Mouse (Mus musculus) hindbrain, embryonic 15.5 days (tissue): ENCODE measurements around the gene Faap20. TPM values are rescaled to one million over a fixed set of nuclear protein-coding genes. Genes with fewer than 3 reads are reported as not detected.

Source experiments
- ATAC-seq: fragments of 200-750 bp; cut with Nextera tagmentation; 2 replicates; pipeline ENCODE4 v1.8.0; 2017; ENCODE audit warnings: low read depth, moderate number of reproducible peaks, moderate TSS enrichment; ENCODE audit not compliant: low FRiP score
- H3K27ac ChIP-seq: fragments of 300-500 bp; sonication (generic); replicated peaks from 2 replicates; pipeline ENCODE4 v1.5.1; 2015; ENCODE audit warnings: mild to moderate bottlenecking, inconsistent platforms
- H3K27me3 ChIP-seq: fragments of 300-500 bp; sonication (generic); 2 replicates; pipeline ENCODE4 v1.6.1; 2015; ENCODE audit warnings: control low read depth, inconsistent platforms
- H3K36me3 ChIP-seq: fragments of 300-500 bp; sonication (generic); 2 replicates; pipeline ENCODE4 v1.6.1; 2015; ENCODE audit warnings: control low read depth, inconsistent platforms
- H3K4me1 ChIP-seq: fragments of 300-500 bp; sonication (generic); replicated peaks from 2 replicates; pipeline ENCODE4 v1.6.1; 2015; ENCODE audit warnings: control low read depth, inconsistent platforms
- H3K4me2 ChIP-seq: fragments of 300-500 bp; sonication (generic); 2 replicates; pipeline ENCODE4 v1.6.1; 2015; ENCODE audit warnings: moderate library complexity, mild to moderate bottlenecking, inconsistent platforms
- H3K4me3 ChIP-seq: fragments of 300-500 bp; sonication (generic); 2 replicates; pipeline ENCODE4 v1.5.1; 2015; ENCODE audit warnings: mild to moderate bottlenecking, inconsistent platforms
- H3K9ac ChIP-seq: fragments of 300-500 bp; sonication (generic); 2 replicates; pipeline ENCODE4 v1.6.1; 2015; ENCODE audit warnings: inconsistent platforms
- H3K9me3 ChIP-seq: fragments of 300-500 bp; sonication (generic); 2 replicates; pipeline ENCODE4 v1.6.1; 2016; ENCODE audit warnings: control low read depth, inconsistent platforms
- WGBS: fragments of 180-500 bp; shearing (Covaris S2); methylation state at CpG from one replicate; pipeline ENCODE4 v1.1.7; 2015; 5-methylcytosine and 5-hydroxymethylcytosine counted together
- polyA plus RNA-seq: library from polyadenylated mRNA; unstranded; fragments of >200 nt; fragmentation: Nextera tagmentation; extraction: Ambion mirVana; gene quantifications from 2 replicates; pipeline ENCODE4 v1.2.1, GENCODE M21; 2015

Faap20 gene
- polyA plus RNA-seq, 1 experiment from 2014 or later: 75.7 TPM

GRCm38 (mm10) chr4:155282231-155282630 lies 32.6 kb downstream of the Faap20 start:
- H3K4me1 ChIP-seq: peaks cover 10% of the 10 kb centered on the region; the same call in 1 of the 2 replicates
- no peaks in the 10 kb centered on the region for H3K27me3 ChIP-seq
- no peak overlapping the region for H3K4me2 ChIP-seq
- 77% methylated on average over 6 of the region's 6 CpGs for WGBS
- ATAC-seq: no peak
- no peak overlapping the region for H3K27ac ChIP-seq
- H3K9me3 ChIP-seq: no peaks in the 10 kb centered on the region
- H3K4me3 ChIP-seq: no peak overlapping the region
- H3K36me3 ChIP-seq: peaks cover 13% of the 10 kb centered on the region
- no peak overlapping the region for H3K9ac ChIP-seq

- no peak overlapping the region for H3K9ac ChIP-seq
- no peak overlapping the region for H3K4me3 ChIP-seq
- no peaks in the 10 kb centered on the region for H3K9me3 ChIP-seq
- H3K27me3 ChIP-seq: no peaks in the 10 kb centered on the region
- peaks cover 13% of the 10 kb centered on the region for H3K36me3 ChIP-seq
- WGBS: 50% methylated on average over 10 of the region's 11 CpGs
- H3K4me1 ChIP-seq: peaks cover 10% of the 10 kb centered on the region; the same call in 1 of the 2 replicates
- H3K27ac ChIP-seq: peak overlapping the region; percentile 26
- ATAC-seq: no peak
- no peak overlapping the region for H3K4me2 ChIP-seq
These were observed 33.5 kb downstream of the Faap20 start for GRCm38 (mm10) chr4:155283001-155283503.

- WGBS: 67% methylated on average over 9 of the region's 9 CpGs
- peak overlapping the region; percentile 26 for H3K27ac ChIP-seq
- no peaks in the 10 kb centered on the region for H3K9me3 ChIP-seq
- H3K36me3 ChIP-seq: peaks cover 13% of the 10 kb centered on the region
- H3K27me3 ChIP-seq: no peaks in the 10 kb centered on the region
- H3K4me2 ChIP-seq: no peak overlapping the region
- no peak; the same call in 1 of the 2 replicates for ATAC-seq
- no peak overlapping the region for H3K9ac ChIP-seq
- H3K4me3 ChIP-seq: no peak overlapping the region
- H3K4me1 ChIP-seq: peaks cover 10% of the 10 kb centered on the region; the same call in 1 of the 2 replicates
These were observed 34.0 kb downstream of the Faap20 start for GRCm38 (mm10) chr4:155283585-155283984.

- 72% methylated on average over 15 of the region's 15 CpGs for WGBS
- H3K4me3 ChIP-seq: no peak overlapping the region
- peaks cover 10% of the 10 kb centered on the region; the same call in 1 of the 2 replicates for H3K4me1 ChIP-seq
- ATAC-seq: no peak
- H3K27ac ChIP-seq: no peak overlapping the region
- no peaks in the 10 kb centered on the region for H3K9me3 ChIP-seq
- no peaks in the 10 kb centered on the region for H3K27me3 ChIP-seq
- no peak overlapping the region for H3K9ac ChIP-seq
- H3K36me3 ChIP-seq: peaks cover 20% of the 10 kb centered on the region
- H3K4me2 ChIP-seq: no peak overlapping the region
These were observed 35.1 kb downstream of the Faap20 start for GRCm38 (mm10) chr4:155284521-155285379.

- Histone ChIP-seq H3K27me3 (no peaks in the 10 kb centered on the region), H3K4me1 (peaks cover 10% of the 10 kb centered on the region; the same call in 1 of the 2 replicates), H3K9me3 (no peaks in the 10 kb centered on the region), H3K9ac (no peak overlapping the region), H3K4me2 (no peak overlapping the region), H3K27ac (no peak overlapping the region), H3K4me3 (no peak overlapping the region), H3K36me3 (peaks cover 20% of the 10 kb centered on the region)
- ATAC-seq: no peak
- WGBS: 95% methylated on average over 4 of the region's 4 CpGs
These were observed 36.5 kb downstream of the Faap20 start for GRCm38 (mm10) chr4:155286090-155286489.

- WGBS: 86% methylated on average over 11 of the region's 11 CpGs
- Histone ChIP-seq H3K9ac (no peak overlapping the region), H3K4me1 (peaks cover 8% of the 10 kb centered on the region; the same call in 1 of the 2 replicates), H3K36me3 (peaks cover 20% of the 10 kb centered on the region), H3K27ac (no peak overlapping the region), H3K9me3 (no peaks in the 10 kb centered on the region), H3K4me3 (no peak overlapping the region), H3K27me3 (no peaks in the 10 kb centered on the region), H3K4me2 (no peak overlapping the region)
- ATAC-seq: no peak
These were observed 38.1 kb downstream of the Faap20 start for GRCm38 (mm10) chr4:155287713-155288112.

GRCm38 (mm10) chr4:155288586-155288985 lies 39.0 kb downstream of the Faap20 start:
- Histone ChIP-seq H3K4me2 (no peak overlapping the region), H3K4me1 (no peaks in the 10 kb centered on the region), H3K9me3 (no peaks in the 10 kb centered on the region), H3K27ac (no peak overlapping the region), H3K4me3 (no peak overlapping the region), H3K27me3 (no peaks in the 10 kb centered on the region), H3K9ac (no peak overlapping the region), H3K36me3 (peaks cover 20% of the 10 kb centered on the region)
- WGBS: 68% methylated on average over 1 of the region's 1 CpGs
- ATAC-seq: no peak

- no peak overlapping the region for H3K4me3 ChIP-seq
- H3K36me3 ChIP-seq: peaks cover 20% of the 10 kb centered on the region
- H3K27ac ChIP-seq: no peak overlapping the region
- no peak overlapping the region for H3K4me2 ChIP-seq
- no peaks in the 10 kb centered on the region for H3K4me1 ChIP-seq
- H3K9ac ChIP-seq: no peak overlapping the region
- WGBS: 87% methylated on average over 7 of the region's 7 CpGs
- ATAC-seq: no peak
- H3K27me3 ChIP-seq: no peaks in the 10 kb centered on the region
- no peaks in the 10 kb centered on the region for H3K9me3 ChIP-seq
These were observed 40.4 kb downstream of the Faap20 start for GRCm38 (mm10) chr4:155290045-155290444.

GRCm38 (mm10) chr4:155292863-155293262 lies 43.3 kb downstream of the Faap20 start:
- H3K4me3 ChIP-seq: no peak overlapping the region
- no peak overlapping the region for H3K27ac ChIP-seq
- ATAC-seq: no peak
- no peak overlapping the region for H3K4me2 ChIP-seq
- H3K4me1 ChIP-seq: no peaks in the 10 kb centered on the region
- no peaks in the 10 kb centered on the region for H3K9me3 ChIP-seq
- 90% methylated on average over 10 of the region's 10 CpGs for WGBS
- no peak overlapping the region for H3K9ac ChIP-seq
- H3K27me3 ChIP-seq: no peaks in the 10 kb centered on the region
- peaks cover 7% of the 10 kb centered on the region; the same call in 1 of the 2 replicates for H3K36me3 ChIP-seq

- no peak for ATAC-seq
- no peaks in the 10 kb centered on the region for H3K27me3 ChIP-seq
- H3K4me2 ChIP-seq: no peak overlapping the region
These were observed 44.8 kb downstream of the Faap20 start for GRCm38 (mm10) chr4:155294381-155294780.

GRCm38 (mm10) chr4:155295026-155295590 lies 45.5 kb downstream of the Faap20 start:
- H3K4me1 ChIP-seq: no peaks in the 10 kb centered on the region
- H3K27ac ChIP-seq: no peak overlapping the region
- no peaks in the 10 kb centered on the region for H3K36me3 ChIP-seq
- no peak overlapping the region for H3K4me2 ChIP-seq
- no peaks in the 10 kb centered on the region for H3K27me3 ChIP-seq
- ATAC-seq: no peak
- H3K9ac ChIP-seq: no peak overlapping the region
- no peak overlapping the region for H3K4me3 ChIP-seq
- 82% methylated on average over 10 of the region's 10 CpGs for WGBS
- H3K9me3 ChIP-seq: no peaks in the 10 kb centered on the region

More at GRCm38 (mm10) chr4:155294381-155294780, 44.8 kb downstream of the Faap20 start:
- no peaks in the 10 kb centered on the region for H3K4me1 ChIP-seq
- no peaks in the 10 kb centered on the region for H3K9me3 ChIP-seq
- 88% methylated on average over 14 of the region's 14 CpGs for WGBS
- H3K9ac ChIP-seq: no peak overlapping the region
- H3K27ac ChIP-seq: no peak overlapping the region
- H3K4me3 ChIP-seq: no peak overlapping the region
- H3K36me3 ChIP-seq: peaks cover under 1% of the 10 kb centered on the region; the same call in 1 of the 2 replicates

GRCm38 (mm10) chr4:155295996-155296395 lies 46.4 kb downstream of the Faap20 start:
- no peaks in the 10 kb centered on the region for H3K4me1 ChIP-seq
- H3K36me3 ChIP-seq: no peaks in the 10 kb centered on the region
- ATAC-seq: no peak
- H3K9ac ChIP-seq: no peak overlapping the region
- H3K27ac ChIP-seq: 0 out of 2 replicates have a peak overlapping the region, but pooled peaks have one; percentile 4
- H3K4me2 ChIP-seq: no peak overlapping the region
- WGBS: 64% methylated on average over 4 of the region's 4 CpGs
- no peaks in the 10 kb centered on the region for H3K27me3 ChIP-seq
- no peaks in the 10 kb centered on the region for H3K9me3 ChIP-seq
- no peak overlapping the region for H3K4me3 ChIP-seq
